Mouse (Mus musculus): Measurements from ENCODE around the gene Myom3.
"Not testable (repeated sequence)": the region's sequence is repeated elsewhere in the genome, so short reads cannot be mapped to it uniquely, and the experiment has no call there.

Myom3 gene

DNA sequence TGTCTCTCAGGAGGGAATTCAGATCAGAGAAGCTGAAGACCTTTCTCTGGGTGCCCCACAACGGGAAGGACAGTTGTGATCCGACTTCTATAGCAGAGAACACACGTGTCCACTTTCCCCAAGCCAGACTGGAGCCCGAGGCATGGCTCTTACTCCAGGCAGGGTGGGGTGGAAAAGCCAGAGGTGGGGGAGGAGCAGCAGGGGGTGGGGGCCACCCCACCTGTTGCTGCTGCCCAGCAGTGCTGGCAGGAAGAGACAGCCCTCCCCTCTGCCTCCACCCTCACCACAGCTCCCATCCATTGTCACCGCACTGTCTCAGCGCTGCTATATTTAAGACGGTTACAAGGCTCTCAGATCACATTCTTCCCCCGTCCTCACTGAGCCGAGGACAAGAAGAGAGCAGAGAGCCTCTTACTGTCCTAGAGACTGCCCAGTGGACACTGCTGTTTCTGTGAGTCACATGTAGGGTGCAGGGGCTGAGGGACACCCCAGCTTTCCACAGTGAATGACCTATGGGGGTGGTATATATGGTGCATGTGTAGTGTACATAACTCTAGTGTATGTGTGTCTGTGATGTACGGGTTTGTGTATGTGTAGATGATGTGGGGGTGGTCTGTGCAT lies at the start of gene Myom3:
Myom3 (plus strand) TSS at position 360 of the 621 bp plus-strand sequence.
- no peak for DNase-seq (ENCODE audit: low read depth in 2 of 2, low spot score in 2 of 2)

DNA sequence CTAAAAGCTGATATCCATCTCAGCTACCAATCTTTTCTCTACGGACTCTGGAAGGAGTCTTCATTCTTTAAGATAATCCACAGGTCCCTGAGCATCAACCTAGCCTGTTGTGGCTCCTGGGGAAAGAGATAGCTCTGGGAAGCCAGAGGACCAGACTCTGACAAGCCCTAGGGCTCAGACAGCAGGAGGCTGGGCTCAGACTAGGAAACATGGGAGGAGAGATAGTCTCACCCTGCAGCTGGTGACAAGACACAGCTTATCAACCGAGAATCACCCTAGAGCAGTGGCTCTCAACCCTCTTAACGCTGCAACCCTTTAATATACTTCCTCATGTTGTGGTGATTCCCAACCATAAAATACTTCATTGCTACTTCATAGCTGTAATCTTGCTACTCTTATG lies 49.1 kb upstream of the Myom3 start:
- no peak for DNase-seq (ENCODE audit: low read depth in 2 of 2, low spot score in 2 of 2)

- DNase-seq (ENCODE audit: low read depth in 2 of 2, low spot score in 2 of 2), result no peak
Observed at GRCm38 (mm10) chr4:135714776-135715175, 44.7 kb upstream of the Myom3 start.

DNA sequence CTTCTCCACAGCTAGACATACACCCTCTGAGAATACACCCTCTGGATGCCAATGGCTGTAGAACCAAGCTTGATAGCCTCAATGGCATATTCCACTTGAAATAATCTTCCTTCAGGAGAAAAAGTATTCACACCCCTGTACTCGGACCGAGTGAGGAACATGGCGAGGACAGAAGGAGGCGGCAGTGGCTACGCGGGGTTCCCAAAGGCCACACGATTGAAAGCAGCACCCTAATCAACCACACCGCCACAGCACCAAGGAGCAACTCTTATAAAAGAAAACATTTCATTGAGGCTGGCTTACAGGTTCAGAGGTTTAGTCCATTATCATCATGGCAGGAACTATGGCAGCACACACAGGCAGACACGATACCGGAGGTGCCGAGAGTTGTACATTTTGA lies 43.1 kb upstream of the Myom3 start:
- DNase-seq (ENCODE audit: low read depth in 2 of 2, low spot score in 2 of 2), result not testable (repeated sequence)

GRCm38 (mm10) chr4:135722540-135723290 lies 36.8 kb upstream of the Myom3 start:
- DNase-seq (ENCODE audit: low read depth in 2 of 2, low spot score in 2 of 2), result no peak

DNA sequence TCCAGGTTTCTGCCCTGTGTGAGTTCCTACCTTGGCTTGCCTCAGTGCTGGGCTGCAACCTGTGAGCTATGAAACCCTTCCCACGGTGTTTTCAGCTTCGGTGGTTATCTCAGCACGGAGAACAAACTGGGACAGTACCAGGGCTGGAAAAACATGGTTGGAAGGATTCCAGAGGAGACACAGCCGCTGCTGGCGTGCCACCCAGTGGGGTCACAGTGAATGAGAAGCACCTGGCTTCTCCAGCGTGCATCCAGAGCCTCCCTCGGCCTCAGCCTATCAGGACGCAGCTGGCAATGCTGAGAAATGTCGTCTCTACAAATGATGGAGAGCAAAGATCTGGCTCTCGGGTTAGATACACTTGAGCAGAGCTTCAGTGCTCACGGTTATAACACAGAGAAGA lies 33.1 kb upstream of the Myom3 start:
- DNase-seq (ENCODE audit: low read depth in 2 of 2, low spot score in 2 of 2), result no peak

GRCm38 (mm10) chr4:135727817-135728216 lies 31.7 kb upstream of the Myom3 start, which contains the start of gene Il22ra1:
TSS of gene Il22ra1 (plus strand) at chr4:135728172.
- DNase-seq (ENCODE audit: low read depth in 2 of 2, low spot score in 2 of 2), result no peak

DNA sequence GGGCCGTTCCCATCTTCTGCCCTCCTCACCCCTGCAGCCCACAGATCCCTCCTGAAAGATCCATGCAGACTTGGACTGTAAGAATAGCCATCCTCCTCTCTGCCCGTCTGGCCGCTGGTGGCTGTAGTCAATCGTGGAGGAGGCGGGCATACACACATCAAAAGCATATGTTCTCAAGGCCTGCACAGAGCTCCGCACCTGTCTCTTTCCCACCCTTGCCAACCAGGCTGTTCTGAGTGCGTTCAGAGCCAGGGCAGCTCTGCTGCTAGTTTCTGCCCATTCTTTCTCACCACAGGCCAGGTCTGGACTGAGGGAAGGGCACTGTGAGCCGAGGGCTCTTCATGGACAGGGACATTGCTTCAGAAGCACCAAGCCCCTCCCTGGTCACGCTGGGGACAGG lies 29.3 kb upstream of the Myom3 start:
- no peak for DNase-seq (ENCODE audit: low read depth in 2 of 2, low spot score in 2 of 2)

DNA sequence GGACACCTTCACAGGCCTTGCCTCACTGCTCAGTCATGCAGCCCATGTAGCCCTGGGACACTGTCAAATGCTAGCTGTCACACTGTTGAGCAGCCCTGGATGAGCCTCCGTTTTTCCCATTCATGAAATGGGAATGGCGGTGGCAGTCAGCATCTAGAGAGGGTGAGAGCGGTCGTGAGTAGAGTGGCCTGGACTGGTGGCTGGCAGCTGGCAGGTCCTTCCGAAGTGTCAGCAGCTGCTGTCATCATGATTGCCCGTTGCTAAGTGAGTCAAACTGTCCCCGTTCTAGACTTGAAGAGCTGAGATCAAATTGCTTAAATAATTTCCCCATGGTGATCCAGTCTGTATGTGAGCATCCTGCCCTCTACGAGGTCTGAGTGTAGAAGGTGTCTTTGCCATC lies 28.6 kb upstream of the Myom3 start:
- no peak for DNase-seq (ENCODE audit: low read depth in 2 of 2, low spot score in 2 of 2)

- DNase-seq (ENCODE audit: low read depth in 2 of 2, low spot score in 2 of 2), result no peak
Observed at GRCm38 (mm10) chr4:135733901-135734300, 25.6 kb upstream of the Myom3 start.

DNA sequence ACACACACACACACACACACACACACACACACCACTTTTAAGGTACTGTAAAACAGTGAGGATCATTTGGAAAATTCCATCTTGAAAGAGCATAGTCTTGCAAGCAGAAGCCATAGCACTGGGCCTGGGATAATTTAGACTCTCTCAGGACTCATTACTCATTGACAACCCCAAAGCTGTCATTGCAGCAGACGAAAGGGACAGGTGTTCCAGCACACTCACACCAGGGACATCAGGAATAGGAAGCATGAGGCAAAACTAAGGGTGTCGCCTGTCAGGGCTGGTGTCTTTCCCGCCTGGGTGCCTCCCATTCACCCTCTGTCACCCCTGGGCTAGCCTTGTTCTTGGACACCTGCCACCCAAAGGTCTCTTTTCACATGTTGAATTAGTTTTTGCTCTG lies 22.6 kb upstream of the Myom3 start:
- no peak for DNase-seq (ENCODE audit: low read depth in 2 of 2, low spot score in 2 of 2)

- no peak for DNase-seq (ENCODE audit: low read depth in 2 of 2, low spot score in 2 of 2)
Observed at GRCm38 (mm10) chr4:135738237-135738636, 21.3 kb upstream of the Myom3 start.

GRCm38 (mm10) chr4:135739148-135739547 lies 20.4 kb upstream of the Myom3 start:
- no peak for DNase-seq (ENCODE audit: low read depth in 2 of 2, low spot score in 2 of 2)

DNA sequence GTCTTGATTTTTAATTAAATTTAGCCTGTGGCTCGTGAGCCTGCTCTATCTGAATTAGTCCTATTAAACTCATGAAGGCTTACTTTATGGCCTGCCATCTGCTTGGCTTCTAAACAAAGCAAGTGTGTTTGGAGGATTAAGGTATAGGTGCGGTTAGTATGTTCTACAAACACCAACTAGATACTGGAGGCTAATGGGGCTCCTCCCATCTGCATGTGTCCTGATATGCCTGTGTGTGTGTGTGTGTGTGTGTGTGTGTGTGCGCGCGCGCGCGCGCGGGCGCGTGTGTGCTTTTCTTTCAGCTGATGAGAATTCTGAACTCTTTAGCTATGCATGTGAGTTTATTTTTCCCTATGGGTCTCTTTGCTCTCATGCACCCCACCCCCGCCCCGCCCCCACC lies 19.8 kb upstream of the Myom3 start:
- no peak for DNase-seq (ENCODE audit: low read depth in 2 of 2, low spot score in 2 of 2)

DNA sequence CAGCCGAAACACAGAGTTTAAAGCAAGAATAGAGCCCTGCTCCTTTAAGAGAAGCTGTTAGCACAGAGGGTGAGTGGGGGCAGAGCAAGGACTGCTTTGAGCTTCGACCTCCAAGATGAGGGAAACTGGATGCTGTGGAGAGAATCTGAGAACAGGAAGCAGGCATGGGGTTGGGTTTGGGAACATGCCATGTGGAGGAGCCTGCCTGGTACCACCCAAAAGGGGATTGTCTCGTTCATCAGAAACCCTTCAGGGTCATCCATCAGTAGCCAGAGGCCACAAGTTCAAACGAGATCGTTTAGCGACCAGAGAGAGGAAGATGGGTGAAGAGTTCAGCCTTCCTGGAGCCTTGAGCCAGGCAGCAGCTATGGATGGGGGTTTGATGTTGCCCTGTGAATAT lies 16.0 kb upstream of the Myom3 start:
- no peak for DNase-seq (ENCODE audit: low read depth in 2 of 2, low spot score in 2 of 2)

- DNase-seq (ENCODE audit: low read depth in 2 of 2, low spot score in 2 of 2), result no peak
Observed at GRCm38 (mm10) chr4:135744726-135745448, 14.6 kb upstream of the Myom3 start.

DNA sequence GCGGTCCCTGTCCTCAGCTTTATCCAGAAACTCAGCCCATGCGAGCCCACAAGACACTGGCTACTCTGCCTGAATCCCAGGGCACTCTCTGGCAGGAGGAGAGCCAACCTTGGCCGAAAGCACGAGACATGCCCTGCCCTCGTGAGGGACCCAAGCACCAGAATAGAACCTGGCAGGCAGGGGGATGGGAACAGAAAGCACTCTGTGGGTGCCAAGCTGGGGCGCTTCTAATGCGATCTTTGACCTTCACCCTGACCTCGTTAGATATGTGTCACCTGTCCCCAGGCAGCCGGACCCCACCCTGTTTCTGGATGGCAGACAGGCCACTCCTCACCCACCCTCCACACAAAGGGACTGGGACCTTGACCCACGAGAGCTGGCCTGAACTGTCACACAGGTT lies 13.9 kb upstream of the Myom3 start:
- DNase-seq (ENCODE audit: low read depth in 2 of 2, low spot score in 2 of 2), result no peak

GRCm38 (mm10) chr4:135750896-135751295 lies 8.6 kb upstream of the Myom3 start:
- no peak for DNase-seq (ENCODE audit: low read depth in 2 of 2, low spot score in 2 of 2)

DNA sequence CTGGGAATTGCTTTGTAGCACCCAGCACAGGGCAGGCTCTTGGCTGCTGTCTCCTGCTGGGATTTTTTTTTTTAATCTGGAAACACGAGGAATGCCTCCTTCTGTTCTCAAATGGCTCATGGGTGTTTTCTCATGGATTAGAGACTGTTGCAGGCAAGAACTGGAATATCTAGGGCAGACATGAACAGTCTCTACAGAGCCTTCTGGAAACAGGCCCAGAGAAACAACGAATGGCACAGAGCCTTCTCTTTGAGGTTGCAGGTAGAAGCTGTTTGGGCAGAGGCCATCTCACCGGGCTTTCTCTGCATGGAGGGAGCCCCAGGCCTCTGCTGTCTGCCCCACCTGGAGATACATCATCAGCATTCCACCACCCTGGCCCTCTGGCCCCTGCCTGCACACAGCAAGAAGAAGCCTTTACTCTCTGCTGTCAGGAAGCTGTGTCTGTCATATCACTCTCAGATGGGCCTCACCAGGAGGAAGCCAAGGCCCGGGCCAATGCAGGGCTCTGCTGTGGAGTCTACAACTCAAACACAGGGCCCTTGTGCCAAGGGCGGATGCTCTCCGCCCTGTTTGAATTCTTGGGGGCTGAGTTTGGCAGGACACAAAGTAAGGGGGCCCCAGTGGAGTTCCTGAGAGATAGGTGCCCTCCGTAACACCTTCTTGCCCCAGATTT lies 7.3 kb upstream of the Myom3 start:
- no peak for DNase-seq (ENCODE audit: low read depth in 2 of 2, low spot score in 2 of 2)

DNA sequence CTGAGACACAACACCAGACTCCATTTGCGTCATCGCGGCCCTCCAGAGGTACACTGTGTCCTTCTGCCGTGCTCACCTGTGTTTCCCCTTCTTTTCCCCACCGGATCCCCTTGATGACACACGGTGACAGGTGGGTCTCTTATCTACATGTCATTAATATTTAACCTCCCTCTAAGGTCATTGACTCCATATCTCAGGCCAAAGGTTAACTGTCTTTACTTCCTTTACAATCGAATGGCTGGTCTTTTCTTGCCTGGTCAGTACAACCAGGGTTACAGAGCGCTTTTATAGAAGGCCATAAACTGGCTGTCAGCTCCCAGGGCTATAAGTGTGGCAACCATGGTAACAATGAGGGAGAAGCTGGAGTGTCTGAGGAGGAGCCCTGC lies 6.7 kb upstream of the Myom3 start:
- no peak for DNase-seq (ENCODE audit: low read depth in 2 of 2, low spot score in 2 of 2)

DNA sequence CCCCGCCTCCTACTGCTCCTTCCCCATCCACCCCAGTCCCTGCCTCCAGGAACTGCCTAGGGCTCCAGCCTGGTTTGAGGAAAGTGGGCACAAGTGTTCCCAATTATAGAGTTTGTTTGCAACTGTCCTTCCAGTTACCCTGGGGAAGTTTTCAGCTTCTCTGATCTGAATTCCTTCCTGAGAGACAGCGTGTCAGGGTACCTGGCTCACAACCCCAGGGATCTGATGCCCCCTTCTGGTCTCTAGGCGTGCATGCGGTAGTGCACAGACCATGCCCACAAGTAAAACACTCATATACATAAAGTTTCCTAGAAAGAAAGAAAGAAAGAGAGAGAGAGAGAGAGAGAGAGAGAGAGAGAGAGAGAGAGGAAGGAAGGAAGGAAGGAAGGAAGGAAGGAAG lies 1.2 kb upstream of the Myom3 start:
- DNase-seq (ENCODE audit: low read depth in 2 of 2, low spot score in 2 of 2), result no peak

GRCm38 (mm10) chr4:135758825-135759224 lies 690 bp upstream of the Myom3 start:
- no peak for DNase-seq (ENCODE audit: low read depth in 2 of 2, low spot score in 2 of 2)

Data from CD8-positive naive resting alpha-beta T cell, adult 2 months (primary cell).